Mouse (Mus musculus) cerebellum, postnatal 14 days (tissue): ENCODE measurements around the gene Kcnh1.

Source experiments
- DNase-seq, 2 experiments: peaks; one replicate each; pipeline ENCODE4 v3.0.0; 2021; ENCODE audit warnings: mixed read lengths in 2 of 2

Gene Kcnh1

GRCm38 (mm10) chr1:192269911-192270310 lies 79.3 kb downstream of the Kcnh1 start:
- no peak for DNase-seq

DNA sequence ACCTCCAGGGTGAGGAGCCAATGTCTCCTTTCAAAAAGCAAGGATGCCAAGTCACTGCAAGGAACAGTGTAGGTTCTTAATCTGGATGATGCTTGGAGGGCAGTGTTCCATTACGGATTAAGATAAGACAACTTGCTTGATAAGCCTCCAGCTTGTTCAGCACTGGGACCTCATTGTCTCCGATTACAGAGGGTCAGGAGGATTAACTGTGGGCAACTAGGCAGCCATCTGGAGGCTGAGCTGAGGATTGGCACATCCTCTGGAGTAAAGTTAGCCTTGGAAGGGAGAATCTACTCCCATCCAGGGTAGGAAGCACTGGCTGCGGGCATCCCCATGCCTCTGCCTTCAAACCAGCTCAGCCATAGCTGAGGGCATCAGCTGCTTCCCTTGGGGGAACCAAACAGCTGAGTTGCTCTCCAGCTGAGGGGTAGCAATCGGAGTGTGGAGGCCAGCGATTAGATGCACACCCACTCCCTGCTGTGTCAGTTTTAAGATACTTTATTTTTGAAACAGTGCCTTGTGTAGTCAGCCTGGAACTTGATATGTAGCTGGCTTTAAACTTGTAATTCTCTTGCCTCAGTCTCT lies 87.3 kb downstream of the Kcnh1 start:
- DNase-seq, result no peak

DNA sequence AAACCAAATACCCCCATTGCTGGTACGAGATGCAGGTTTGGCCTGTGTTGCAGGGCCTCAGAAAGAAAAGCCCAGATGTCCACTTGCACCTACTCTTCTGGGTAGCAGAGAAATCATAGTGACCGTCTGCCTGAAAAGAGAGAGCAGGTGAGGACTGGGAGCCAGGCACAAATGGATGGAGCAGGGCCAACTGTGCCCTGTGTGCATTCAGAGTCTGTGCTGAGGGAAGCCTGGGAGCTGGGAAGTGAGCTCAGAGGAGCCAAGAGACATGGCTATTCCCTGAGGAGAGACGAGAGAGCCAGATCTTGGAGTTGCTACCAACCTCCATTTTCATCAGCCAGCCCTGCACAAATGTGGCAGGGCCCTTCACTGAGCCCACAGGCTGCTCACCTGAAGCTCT lies 93.8 kb downstream of the Kcnh1 start:
- peak; percentile 71 to 79 for DNase-seq

- DNase-seq, result no peak
Observed at GRCm38 (mm10) chr1:192284950-192285349, 94.4 kb downstream of the Kcnh1 start.

- peak; percentile 50 to 52 for DNase-seq
Observed at GRCm38 (mm10) chr1:192288456-192288855, 97.9 kb downstream of the Kcnh1 start.

DNA sequence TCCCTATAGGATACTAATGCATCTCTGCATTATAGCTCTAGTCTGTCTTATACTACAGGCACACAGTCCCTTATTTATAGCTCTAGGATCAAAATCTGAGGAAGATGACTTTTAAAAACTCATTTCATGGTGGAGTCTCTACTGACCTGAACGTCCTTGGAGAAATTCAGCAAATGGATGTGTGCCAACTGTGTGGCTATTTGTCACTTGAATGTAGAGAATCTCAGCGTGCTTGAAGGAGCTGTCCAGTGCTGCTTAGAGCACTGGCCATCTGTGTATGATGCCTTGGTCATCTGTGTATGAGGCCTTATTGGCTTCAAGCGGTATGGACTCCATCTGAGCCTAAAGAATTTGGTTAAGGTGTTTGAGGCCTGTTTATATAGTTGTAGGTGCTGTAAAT lies 100.7 kb downstream of the Kcnh1 start:
- DNase-seq, result no peak

DNA sequence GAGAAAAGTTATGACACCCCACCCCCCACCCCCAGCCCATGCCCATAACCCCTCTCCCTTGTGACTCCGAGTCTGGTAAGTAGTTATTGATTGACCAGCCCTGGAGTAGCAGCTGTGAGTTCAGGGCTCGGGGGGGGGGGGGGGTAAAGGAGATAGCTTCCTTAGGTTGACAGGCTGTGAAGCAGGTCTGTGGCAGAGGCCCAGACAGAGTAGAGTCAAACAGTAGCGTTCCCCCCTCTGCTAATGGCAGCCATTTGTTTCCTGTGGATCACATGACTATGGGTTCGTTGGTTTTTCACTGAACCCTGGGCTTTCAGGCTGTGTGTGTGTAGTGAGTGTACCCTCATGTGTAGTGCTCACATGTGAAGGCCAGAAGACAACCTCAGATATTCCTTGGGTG lies 102.8 kb downstream of the Kcnh1 start:
- no peak for DNase-seq

GRCm38 (mm10) chr1:192293921-192294320 lies 103.3 kb downstream of the Kcnh1 start:
- DNase-seq, result peak in 1 of 2 experiments; percentile 48

- DNase-seq, result peak; percentile 46 to 65
Observed at GRCm38 (mm10) chr1:192295243-192295860, 104.8 kb downstream of the Kcnh1 start.

DNA sequence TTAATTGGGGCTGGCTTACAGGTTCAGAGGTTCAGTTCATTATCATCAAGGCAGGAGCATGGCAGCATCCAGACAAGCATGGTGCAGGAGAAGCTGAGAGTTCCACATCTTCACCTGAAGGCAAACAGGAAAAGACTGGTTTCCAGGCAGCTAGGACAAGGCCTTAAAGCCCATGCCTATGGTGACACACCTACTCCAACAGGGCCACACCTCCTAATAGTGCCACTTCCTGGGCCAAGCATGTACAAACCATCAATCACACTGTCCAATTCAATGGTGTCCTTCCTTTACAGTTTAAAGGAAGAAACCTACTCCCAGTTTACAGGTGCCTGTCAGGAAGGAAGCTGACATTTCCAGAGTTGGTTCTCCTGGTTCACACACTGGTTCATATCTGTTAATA lies 105.3 kb downstream of the Kcnh1 start:
- no peak for DNase-seq

GRCm38 (mm10) chr1:192297481-192298128 lies 107.0 kb downstream of the Kcnh1 start:
- DNase-seq, result no peak

- DNase-seq, result no peak
Observed at GRCm38 (mm10) chr1:192300417-192300816, 109.8 kb downstream of the Kcnh1 start.

DNA sequence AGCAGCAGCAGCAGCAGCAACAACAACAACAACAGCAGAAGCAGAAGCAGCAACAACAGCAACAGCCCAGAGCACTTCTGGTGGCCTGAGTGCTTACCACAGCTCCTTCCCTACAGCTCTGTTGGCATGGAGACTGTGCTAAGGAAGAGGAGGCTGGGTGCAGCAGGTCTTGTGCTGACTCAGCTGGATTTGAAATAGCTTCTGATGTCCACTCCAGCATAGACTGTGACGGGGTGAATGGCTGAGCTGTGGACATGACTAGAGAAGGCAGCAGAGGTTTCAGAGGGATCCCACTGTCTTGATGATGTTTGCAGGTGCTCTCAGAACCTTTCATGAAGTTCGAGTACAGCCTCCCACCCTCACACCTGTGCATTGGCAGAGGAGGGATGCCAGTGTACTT lies 113.0 kb downstream of the Kcnh1 start:
- DNase-seq, result no peak

GRCm38 (mm10) chr1:192305155-192305554 lies 114.6 kb downstream of the Kcnh1 start:
- no peak for DNase-seq

GRCm38 (mm10) chr1:192307055-192307454 lies 116.5 kb downstream of the Kcnh1 start:
- no peak for DNase-seq

DNA sequence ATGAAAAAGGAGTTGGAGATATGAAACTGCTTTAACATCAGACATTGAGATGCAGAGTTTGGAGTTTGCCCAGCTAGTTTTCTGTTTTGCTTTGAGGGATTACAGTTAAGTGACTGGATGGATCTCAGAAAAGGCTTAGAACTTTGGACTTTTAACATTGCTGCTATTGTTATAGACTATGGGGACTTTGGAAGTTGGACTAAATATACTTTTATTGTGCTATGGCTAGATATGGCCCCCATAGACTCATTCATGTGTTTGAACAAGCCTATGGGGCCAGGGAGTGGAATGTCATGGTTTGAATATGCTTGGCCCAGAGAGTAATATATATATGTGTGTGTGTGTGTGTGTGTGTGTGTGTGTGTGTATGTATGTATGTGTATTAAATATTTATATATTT lies 120.7 kb downstream of the Kcnh1 start:
- no peak for DNase-seq

- no peak for DNase-seq
Observed at GRCm38 (mm10) chr1:192311851-192312438, 121.4 kb downstream of the Kcnh1 start.

- DNase-seq, result no peak
Observed at GRCm38 (mm10) chr1:192312446-192312845, 121.9 kb downstream of the Kcnh1 start.

DNA sequence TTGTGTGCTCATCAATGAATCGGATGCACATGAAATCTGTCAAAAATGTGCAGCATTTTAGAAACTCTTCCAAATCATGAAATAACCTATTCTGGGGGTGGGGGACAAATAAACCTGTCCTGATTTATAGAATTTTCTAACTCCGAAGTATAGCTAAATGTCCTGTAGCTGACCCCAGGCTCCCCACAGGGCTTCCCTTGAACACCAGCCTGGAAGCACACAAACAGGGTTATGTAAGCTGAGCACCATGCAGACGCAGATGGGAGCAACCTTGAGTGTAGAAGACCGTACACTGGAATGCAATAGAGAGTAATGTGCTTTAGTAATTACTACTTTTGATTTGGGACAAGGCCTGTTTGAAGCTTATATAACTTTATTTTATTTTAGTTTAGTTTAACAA lies 122.4 kb downstream of the Kcnh1 start:
- DNase-seq, result no peak

DNA sequence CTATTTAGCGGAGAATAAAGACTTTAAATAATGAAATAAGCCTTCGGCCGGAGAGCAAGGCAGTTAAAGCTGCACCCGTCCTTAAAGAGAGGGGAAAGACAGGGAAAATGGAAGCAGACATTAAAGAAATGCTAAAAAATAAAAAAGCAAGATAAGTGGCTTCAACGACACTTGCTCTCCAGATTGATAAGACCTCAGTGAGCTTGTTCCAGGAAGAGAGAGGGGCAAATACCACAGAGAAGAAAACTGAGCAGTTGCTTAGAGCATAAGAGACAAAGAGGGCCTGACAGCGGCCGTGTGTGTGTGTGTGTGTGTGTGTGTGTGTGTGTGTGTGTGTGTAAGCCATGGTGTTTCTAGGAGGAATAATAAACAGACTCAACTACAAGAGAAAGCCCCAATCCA lies 123.0 kb downstream of the Kcnh1 start:
- DNase-seq, result no peak

DNA sequence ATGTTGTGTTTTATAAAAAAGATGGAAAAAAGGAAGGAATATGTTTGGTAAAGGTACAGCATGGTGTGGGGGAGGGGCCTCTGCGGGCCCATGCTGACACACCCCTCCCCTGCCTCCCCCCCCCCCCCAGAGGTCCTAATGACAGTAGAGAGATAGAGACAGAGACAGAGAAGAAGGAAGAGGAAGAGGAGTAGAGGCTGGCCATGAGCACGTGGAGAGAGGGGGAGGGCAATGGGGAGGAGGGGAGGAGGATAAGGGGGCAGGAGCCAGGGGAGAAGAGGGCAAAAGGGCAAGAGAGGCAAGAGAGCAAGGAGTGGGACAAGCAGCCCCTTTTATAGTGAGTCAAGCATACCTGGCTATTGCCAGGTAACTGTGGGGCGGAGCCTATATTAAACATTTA lies 123.5 kb downstream of the Kcnh1 start:
- no peak for DNase-seq

DNA sequence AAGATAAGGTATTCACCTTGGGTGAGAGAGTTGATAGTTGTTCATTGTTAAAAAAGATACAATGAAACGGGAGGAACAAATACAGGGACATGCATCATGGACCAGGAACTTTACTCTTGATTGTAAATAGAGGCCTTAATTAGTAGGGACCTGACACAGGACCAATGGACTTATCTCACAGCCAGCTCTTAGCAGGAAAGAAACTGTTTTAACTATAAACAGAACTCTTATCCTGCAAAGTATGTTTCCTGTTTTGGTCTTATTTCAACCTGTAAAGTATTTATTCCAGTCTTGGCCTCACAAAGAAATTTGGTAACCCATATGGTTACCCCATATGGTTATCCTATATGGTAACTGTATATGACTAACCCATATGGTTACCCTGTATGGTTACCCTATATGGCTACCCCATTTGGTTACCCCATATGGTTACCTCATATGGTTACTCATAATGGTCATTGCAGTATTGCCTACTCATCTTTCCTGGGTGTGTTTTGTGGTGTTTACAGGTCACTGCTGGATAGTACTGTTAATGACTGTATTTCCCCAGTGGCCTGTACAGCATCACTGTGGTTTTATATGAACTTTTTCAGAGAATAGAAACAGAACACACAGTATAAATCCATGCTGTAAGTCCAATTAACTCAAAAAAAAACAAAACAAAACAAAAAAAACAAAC lies 125.0 kb downstream of the Kcnh1 start:
- no peak for DNase-seq

DNA sequence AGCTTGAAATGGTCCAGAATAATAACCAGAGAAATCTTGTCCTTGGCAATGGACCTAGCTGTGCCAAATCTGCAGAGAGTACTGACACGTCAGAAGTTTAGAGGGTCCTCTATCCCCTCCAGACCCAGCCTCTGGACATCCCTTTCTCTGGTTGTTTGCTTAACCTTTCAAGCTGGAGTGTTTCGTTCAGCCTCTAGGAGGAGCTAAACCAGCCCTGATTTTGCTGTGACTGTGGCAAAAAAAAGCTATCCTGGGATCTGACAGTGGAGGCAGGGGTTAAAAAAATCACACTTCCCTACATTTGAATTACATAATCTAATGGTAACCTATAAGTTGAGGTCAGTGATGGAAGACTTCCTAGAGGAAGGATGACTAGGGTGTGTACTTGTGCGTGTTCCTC lies 133.6 kb downstream of the Kcnh1 start:
- DNase-seq, result peak in 1 of 2 experiments; percentile 27

DNA sequence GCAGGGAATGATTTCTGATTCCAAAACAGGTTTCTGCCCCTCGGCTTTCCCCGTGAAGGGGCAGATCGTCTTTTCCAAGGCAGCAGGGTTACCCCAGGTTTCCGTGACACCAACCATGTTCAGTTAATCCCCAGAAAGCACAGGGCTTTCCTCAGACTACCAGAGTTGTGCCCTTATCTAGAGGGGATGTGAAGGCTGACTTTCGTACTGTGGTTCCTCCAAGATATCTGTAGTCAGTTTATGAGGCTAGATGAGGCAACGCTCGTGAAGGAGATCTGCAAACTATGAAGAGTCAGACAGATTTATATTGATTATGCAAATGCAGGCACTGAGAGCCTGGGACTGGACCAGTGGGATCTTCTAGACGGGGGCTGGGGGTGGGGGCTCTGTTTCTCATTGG lies 136.5 kb downstream of the Kcnh1 start:
- no peak for DNase-seq
